Mouse (Mus musculus): Measurements from ENCODE around the gene Spg7.

DNA sequence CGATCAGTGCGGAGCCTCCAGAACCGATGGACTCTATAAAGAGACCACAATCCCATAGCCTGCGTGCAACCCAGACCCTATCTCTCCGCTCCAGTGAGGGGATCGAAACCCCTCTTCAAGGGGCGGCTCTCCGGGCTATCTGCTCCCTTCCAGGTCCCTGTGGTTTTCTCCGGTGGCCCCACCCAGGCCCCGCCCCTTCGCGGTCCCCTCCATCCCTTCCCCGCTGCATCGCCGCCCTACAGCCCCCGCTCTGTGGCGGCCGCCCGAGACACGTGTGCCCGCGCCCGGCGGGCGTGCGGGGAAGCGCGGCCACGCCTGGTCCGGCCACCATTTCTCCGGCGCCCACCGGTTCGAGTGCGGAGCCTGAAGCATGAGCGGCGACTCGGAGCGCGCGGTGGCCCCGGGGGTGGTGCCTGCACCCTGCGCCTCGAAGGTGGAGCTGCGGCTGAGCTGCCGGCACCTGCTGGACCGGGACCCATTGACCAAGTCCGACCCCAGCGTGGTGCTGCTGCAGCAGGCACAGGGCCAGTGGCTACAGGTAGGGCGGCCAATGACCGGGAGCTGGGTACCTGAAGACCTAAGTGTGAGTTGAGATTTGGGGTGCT, 54.5 kb downstream of the Spg7 start, which contains the start of gene Cpne7:
- no peak for TF ChIP-seq EP300 (IDR thresholded peaks at IDR 0.05)
- no peak for TF ChIP-seq CTCF (IDR thresholded peaks at IDR 0.05)
